Mouse (Mus musculus) hindlimb bud, embryonic 11.5 days (tissue): ENCODE data around the gene Mmp28.

Experiments used
- DNase-seq: peaks from one replicate; pipeline ENCODE4 v3.0.0-alpha.2; 2012; ENCODE audit warnings: low read depth, low spot score; ENCODE audit errors: extremely low spot score

Mmp28 gene

DNA sequence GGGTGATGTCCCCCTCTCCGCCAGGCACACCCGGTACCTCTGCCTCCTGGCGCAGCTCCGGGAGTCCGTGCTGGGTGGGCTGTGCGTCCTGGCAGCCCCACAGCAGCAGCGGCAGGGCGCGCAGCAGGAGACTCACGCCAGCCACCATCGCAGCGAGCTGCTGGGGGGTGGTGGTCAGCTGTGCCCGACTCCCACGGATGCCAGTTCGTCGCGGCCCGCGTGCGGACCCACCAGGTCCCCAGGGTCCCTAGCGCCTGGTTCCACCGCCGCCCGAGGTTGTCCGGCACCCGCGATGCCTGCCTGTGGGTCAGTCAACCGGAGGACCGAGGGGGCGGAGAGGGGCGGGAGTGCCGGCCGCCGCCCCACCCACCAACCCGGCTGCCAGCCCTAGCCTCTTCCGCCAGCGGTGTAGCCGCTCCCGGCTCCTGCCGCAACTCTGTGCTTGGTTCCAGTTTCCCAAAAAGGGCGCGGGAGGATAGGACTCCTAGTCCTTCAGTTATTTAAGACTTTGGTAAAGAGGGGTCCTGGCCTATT, at the start of gene Mmp28:
Gene Mmp28, minus strand, starts transcription at position 361 of the 534 bp plus-strand sequence.
- no peak for DNase-seq

GRCm38 (mm10) chr11:83509521-83509920, 46.6 kb upstream of the Mmp28 start:
- DNase-seq: no peak

GRCm38 (mm10) chr11:83504308-83504707, 41.4 kb upstream of the Mmp28 start:
- DNase-seq: no peak

GRCm38 (mm10) chr11:83495571-83495970, 32.7 kb upstream of the Mmp28 start:
- no peak for DNase-seq

GRCm38 (mm10) chr11:83491488-83491887, 28.6 kb upstream of the Mmp28 start:
- no peak for DNase-seq

- DNase-seq: no peak
Measured at GRCm38 (mm10) chr11:83473235-83474016, 10.6 kb upstream of the Mmp28 start.

DNA sequence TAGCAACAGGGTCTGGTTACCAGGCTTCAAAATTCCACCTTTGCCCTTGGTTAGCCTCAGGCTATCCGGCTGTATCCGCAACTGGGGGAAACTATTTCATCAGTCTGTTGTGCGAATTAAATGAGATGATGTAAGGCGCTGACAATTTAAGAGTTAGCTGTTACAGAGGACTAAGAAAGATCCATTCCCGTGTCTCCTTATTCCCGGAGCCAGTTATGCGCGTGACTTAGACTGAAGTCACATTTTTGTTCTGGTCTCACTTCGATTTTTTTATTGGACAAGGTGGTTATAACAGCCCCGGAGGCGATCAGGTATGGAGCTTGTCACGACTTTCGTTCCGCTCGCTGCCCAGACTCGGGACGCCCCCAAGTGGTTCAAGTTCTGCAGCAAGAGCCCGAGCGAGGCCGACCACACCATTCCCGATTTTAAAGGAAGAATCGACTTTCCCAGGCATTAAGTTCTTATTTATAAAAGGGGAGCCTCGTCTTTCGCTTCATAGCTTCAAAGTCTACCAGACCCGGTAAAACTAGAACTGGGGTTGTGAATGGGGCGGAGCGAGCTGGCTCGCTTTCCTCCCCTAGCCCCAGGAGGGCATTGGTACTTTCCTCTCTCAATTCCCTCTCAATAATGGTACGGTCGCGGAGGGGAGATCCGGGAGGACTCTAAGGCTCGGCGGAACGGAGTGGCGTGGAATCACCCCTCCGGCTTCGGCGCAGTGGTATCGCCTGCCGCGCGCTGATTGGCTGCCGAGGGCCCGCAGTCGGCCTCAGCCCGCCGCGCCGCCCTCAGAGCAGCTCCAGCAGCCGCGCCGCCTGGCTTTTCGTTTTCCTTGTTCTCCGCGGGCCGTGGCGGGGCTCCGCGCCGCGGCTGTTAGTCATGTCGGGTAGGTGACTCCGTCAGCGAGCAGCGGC, 9.7 kb upstream of the Mmp28 start, which contains the start of gene Taf15:
Gene Taf15, plus strand, starts transcription at position 763 of the 911 bp plus-strand sequence.
- peak; percentile 96 for DNase-seq

DNA sequence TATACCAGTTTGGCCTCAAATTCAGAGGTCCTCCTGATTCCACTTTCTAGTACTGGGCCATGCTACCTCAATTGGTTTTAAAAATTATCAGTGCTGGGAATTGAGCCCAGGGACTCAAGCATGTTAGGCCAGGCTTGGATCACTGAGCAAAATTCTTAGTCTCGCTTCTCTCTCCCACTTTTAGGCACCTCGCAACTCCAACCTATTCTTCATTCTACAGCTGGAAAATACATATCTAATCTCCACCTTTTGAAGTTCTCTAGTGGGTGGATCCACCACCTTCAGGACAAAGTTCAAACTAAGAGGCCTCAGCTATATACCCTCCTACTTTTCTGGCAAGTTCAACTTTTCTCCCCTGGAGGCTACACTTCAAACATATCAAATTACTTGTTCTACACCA, 8.9 kb upstream of the Mmp28 start:
- no peak for DNase-seq

- no peak for DNase-seq
Measured at GRCm38 (mm10) chr11:83468765-83469164, 5.9 kb upstream of the Mmp28 start.

DNA sequence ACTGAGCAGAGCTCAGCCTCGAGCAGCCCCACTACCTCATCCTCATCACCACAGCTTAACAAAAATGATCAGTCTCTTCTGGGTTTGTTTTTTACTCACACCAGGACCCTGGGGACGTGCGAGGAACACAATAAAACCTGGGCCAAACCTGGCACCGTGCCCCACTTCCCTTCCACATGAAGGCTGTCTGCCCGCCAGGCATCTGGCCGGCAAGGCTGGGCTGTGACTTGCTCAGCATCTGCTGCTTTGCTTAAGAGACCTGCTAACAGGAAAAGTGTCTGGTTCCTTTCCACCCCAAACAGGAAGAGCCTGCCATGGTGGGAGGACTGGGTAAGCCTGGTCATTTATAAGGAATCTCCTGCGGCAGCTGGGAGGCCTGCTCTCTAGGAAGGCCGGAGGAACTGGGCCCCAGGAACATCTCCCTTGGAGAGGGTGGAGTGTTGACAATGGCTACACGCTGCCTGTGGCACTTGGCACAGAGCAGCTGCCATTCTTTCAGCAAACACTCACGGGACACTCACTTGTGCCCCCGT, 4.3 kb upstream of the Mmp28 start:
- DNase-seq: no peak

DNA sequence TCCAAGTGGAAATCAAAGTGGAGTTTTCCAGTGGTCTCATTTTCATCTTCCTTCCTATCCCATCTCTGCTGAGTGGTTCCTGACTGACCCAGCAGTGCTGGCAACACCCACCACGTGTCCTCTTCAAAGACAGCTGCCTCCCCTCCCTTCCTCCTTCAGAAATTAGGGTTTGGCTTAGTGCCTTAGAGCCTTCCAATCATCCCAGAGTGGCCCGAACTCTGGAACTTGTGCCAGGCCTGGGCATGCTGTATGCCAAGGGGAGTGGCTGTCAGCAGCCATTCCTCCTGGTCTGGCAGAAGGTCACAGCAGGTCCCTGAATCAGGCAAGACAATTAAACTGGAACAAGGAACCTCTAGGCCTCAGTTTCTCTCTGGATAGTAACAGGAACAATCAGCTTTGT, 3.1 kb upstream of the Mmp28 start:
- DNase-seq: no peak

GRCm38 (mm10) chr11:83461462-83462027, 1.3 kb downstream of the Mmp28 start:
- DNase-seq: no peak

- no peak for DNase-seq
Measured at GRCm38 (mm10) chr11:83457912-83458601, 4.8 kb downstream of the Mmp28 start.

DNA sequence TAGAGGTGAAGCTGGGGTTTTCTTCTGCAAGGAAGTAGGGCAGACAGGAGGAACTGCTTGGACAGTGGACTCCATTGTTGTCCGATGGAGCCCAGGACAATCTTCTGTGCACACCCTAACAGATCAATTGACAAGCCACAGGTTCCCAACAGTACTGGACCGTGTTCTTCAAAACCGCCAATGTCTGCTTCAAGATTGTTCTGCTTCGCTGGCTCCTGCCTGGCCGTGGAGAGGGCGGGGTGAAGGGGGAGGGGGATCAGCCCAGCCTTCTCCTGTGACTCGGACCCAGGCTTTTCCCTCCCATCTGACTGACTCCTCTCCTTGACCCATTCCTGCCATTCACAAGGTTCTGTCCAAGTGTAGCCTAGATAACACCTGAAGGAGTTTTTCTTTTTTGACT, 5.6 kb downstream of the Mmp28 start:
- no peak for DNase-seq

- no peak for DNase-seq
Measured at GRCm38 (mm10) chr11:83455608-83456007, 7.3 kb downstream of the Mmp28 start.

GRCm38 (mm10) chr11:83454548-83454947, 8.3 kb downstream of the Mmp28 start:
- no peak for DNase-seq

DNA sequence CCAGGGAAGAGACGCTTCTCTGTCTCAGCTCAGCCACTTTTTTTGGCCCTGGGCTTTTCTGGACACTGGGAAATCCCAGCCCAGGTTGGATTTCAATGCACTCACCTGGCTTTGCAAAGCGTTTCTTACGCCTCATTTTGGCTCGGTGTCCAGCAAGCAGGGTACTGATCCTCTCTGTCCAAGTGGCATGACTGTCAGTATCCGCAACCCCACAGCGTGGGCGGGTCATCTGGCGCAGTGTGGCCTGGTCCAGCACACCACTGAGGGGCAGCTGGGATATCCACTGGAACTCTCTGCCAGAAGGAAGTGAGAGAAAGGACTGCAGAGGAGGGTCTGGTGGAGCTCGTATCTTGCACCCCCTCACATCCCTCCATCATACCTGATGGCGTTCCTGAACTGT, 11.6 kb downstream of the Mmp28 start:
- no peak for DNase-seq

- no peak for DNase-seq
Measured at GRCm38 (mm10) chr11:83450550-83450949, 12.3 kb downstream of the Mmp28 start.

- no peak for DNase-seq
Measured at GRCm38 (mm10) chr11:83449298-83449697, 13.6 kb downstream of the Mmp28 start.

- no peak for DNase-seq
Measured at GRCm38 (mm10) chr11:83448927-83449236, 14.0 kb downstream of the Mmp28 start.
